Comparison of ENCODE assay signal across 29 mouse cellular contexts in genomic region chr14:17629215-17629614, GRCm38 (mm10). TPM values are rescaled to one million over a fixed set of nuclear protein-coding genes. Genes with fewer than 3 reads are reported as not detected.
DNase-seq lines count a peak whose midpoint lies in the region; ATAC-seq lines count a peak whose summit lies in the region.
"Had no signal": no experiment of that assay in that cellular context is flagged by ENCODE, and none has a peak within 500 bp of the region (broad histone marks: within the 10 kb centered on the region; RNA-seq: fewer than 3 reads in every experiment).

No protein-coding gene starts in this region.

- H3K4me2 ChIP-seq in forebrain, embryonic 14.5 days (ENCODE audit: low read length) = no peak overlapping the region
- H3K4me2 ChIP-seq in forebrain, embryonic 11.5 days (ENCODE audit: low read depth, low read length, severe bottlenecking) = no peak overlapping the region
- no peak overlapping the region for H3K4me2 ChIP-seq in midbrain, embryonic 14.5 days (ENCODE audit: low read length)
- H3K4me2 ChIP-seq: embryonic facial prominence, embryonic 13.5 days; heart, embryonic 11.5 days; hindbrain, embryonic 15.5 days; intestine, embryonic 15.5 days; liver, embryonic 12.5 days; neural tube, embryonic 15.5 days had no signal

- ATAC-seq in forebrain, embryonic 14.5 days = no peak
- no peak for ATAC-seq in forebrain, embryonic 11.5 days (replicated peaks; ENCODE audit: low FRiP score)
- no peak for ATAC-seq in midbrain, embryonic 14.5 days (ENCODE audit: low FRiP score, low TSS enrichment)
- ATAC-seq: intestine, embryonic 15.5 days; liver, embryonic 12.5 days; liver, postnatal 0 days; Patski had no signal

- no peak overlapping the region for H3K27ac ChIP-seq in forebrain, embryonic 14.5 days (ENCODE audit: low read depth, low read length)
- no peak overlapping the region for H3K27ac ChIP-seq in forebrain, embryonic 11.5 days (ENCODE audit: low read depth, low read length)
- no peak overlapping the region for H3K27ac ChIP-seq in midbrain, embryonic 14.5 days (replicated peaks; ENCODE audit: low read depth, low read length)
- H3K27ac ChIP-seq in midbrain, embryonic 10.5 days (replicated peaks) = no peak overlapping the region
- H3K27ac ChIP-seq: embryonic facial prominence, embryonic 13.5 days; hindbrain, embryonic 15.5 days; intestine, embryonic 15.5 days; layer of hippocampus, adult 2 months; liver, embryonic 12.5 days; neural tube, embryonic 15.5 days had no signal

- H3K36me3 ChIP-seq in forebrain, embryonic 14.5 days (ENCODE audit: control insufficient read depth, insufficient read depth, low read length) = no peaks in the 10 kb centered on the region
- no peaks in the 10 kb centered on the region for H3K36me3 ChIP-seq in forebrain, embryonic 11.5 days (ENCODE audit: control insufficient read depth, insufficient read depth, low read length)
- H3K36me3 ChIP-seq in midbrain, embryonic 14.5 days (ENCODE audit: control insufficient read depth, insufficient read depth, low read length) = no peaks in the 10 kb centered on the region
- no peaks in the 10 kb centered on the region for H3K36me3 ChIP-seq in midbrain, embryonic 10.5 days
- H3K36me3 ChIP-seq: embryonic facial prominence, embryonic 13.5 days; hindbrain, embryonic 15.5 days; intestine, embryonic 15.5 days; liver, embryonic 12.5 days; neural tube, embryonic 15.5 days had no signal

- H3K4me1 ChIP-seq in forebrain, embryonic 14.5 days (ENCODE audit: control insufficient read depth, insufficient read depth, low read length) = no peaks in the 10 kb centered on the region
- H3K4me1 ChIP-seq in forebrain, embryonic 11.5 days (replicated peaks; ENCODE audit: control insufficient read depth, insufficient read depth, low read length) = no peaks in the 10 kb centered on the region
- H3K4me1 ChIP-seq in midbrain, embryonic 14.5 days (ENCODE audit: control insufficient read depth, insufficient read depth, low read length) = no peaks in the 10 kb centered on the region
- H3K4me1 ChIP-seq in midbrain, embryonic 10.5 days = peaks cover 8% of the 10 kb centered on the region
- H3K4me1 ChIP-seq: hindbrain, embryonic 15.5 days; liver, embryonic 12.5 days had no signal

- DNase-seq in forebrain, embryonic 14.5 days (ENCODE audit: low spot score) = peak; percentile 44
- no peak for DNase-seq in forebrain, embryonic 11.5 days (ENCODE audit: low spot score)
- peak; percentile 49 for DNase-seq in heart, adult 11 months
- DNase-seq in heart, postnatal 10 days = no peak
- DNase-seq in midbrain, embryonic 14.5 days = peak; percentile 18
- DNase-seq in midbrain, embryonic 10.5 days (ENCODE audit: low spot score) = no peak
- DNase-seq in Muller cell, postnatal 12 days (ENCODE audit: inconsistent ontology term) = peak; percentile 22
- no peak for DNase-seq in ovary, postnatal 10 days (ENCODE audit: low spot score)
- DNase-seq: adrenal gland, postnatal 10 days; cerebellum, adult 18-20 months; cerebellum, postnatal 10 days; gastrocnemius, postnatal 25 days; heart, adult 18-20 months; heart, postnatal 4 days; kidney, adult 2 months; kidney, postnatal 36 days; left cerebral cortex, postnatal 4 days; liver, postnatal 0 days; lung, postnatal 36 days; thymus, postnatal 4 days had no signal

- no peaks in the 10 kb centered on the region for H3K9me3 ChIP-seq in forebrain, embryonic 14.5 days (replicated peaks; ENCODE audit: control insufficient read depth, low read length)
- H3K9me3 ChIP-seq in forebrain, embryonic 11.5 days (ENCODE audit: control insufficient read depth, low read length) = no peaks in the 10 kb centered on the region
- H3K9me3 ChIP-seq in midbrain, embryonic 14.5 days (ENCODE audit: control insufficient read depth, low read length) = no peaks in the 10 kb centered on the region
- H3K9me3 ChIP-seq in midbrain, embryonic 10.5 days (replicated peaks) = no peaks in the 10 kb centered on the region
- H3K9me3 ChIP-seq: embryonic facial prominence, embryonic 13.5 days; hindbrain, embryonic 15.5 days; intestine, embryonic 15.5 days; liver, embryonic 12.5 days; neural tube, embryonic 15.5 days had no signal

- no peak overlapping the region for H3K4me3 ChIP-seq in forebrain, embryonic 14.5 days (ENCODE audit: low read depth, low read length)
- no peak overlapping the region for H3K4me3 ChIP-seq in forebrain, embryonic 11.5 days (ENCODE audit: low read depth, low read length)
- no peak overlapping the region for H3K4me3 ChIP-seq in midbrain, embryonic 14.5 days (replicated peaks; ENCODE audit: low read depth, low read length)
- H3K4me3 ChIP-seq in midbrain, embryonic 10.5 days = no peak overlapping the region
- H3K4me3 ChIP-seq: embryonic facial prominence, embryonic 13.5 days; hindbrain, embryonic 15.5 days; intestine, embryonic 15.5 days; layer of hippocampus, adult 2 months; liver, embryonic 12.5 days; neural tube, embryonic 15.5 days had no signal

- intact Hi-C loops in heart, postnatal 10 days (cut with DNase I) = no loop called here

- WGBS in forebrain, embryonic 14.5 days = 39% methylated on average over 5 of the region's 5 CpGs
- WGBS in forebrain, embryonic 11.5 days = 83% methylated on average over 5 of the region's 5 CpGs
- WGBS in midbrain, embryonic 14.5 days = 46% methylated on average over 5 of the region's 5 CpGs
- WGBS in midbrain, embryonic 10.5 days = 79% methylated on average over 5 of the region's 5 CpGs

- no peak overlapping the region for H3K9ac ChIP-seq in forebrain, embryonic 14.5 days (ENCODE audit: low read length)
- no peak overlapping the region for H3K9ac ChIP-seq in forebrain, embryonic 11.5 days (ENCODE audit: low read length)
- H3K9ac ChIP-seq in midbrain, embryonic 14.5 days (replicated peaks; ENCODE audit: low read length) = no peak overlapping the region
- H3K9ac ChIP-seq: embryonic facial prominence, embryonic 13.5 days; hindbrain, embryonic 15.5 days; intestine, embryonic 15.5 days; liver, embryonic 12.5 days; liver, postnatal 0 days; neural tube, embryonic 15.5 days had no signal

- no peaks in the 10 kb centered on the region for H3K27me3 ChIP-seq in forebrain, embryonic 14.5 days (replicated peaks; ENCODE audit: control insufficient read depth, insufficient read depth, low read length)
- no peaks in the 10 kb centered on the region for H3K27me3 ChIP-seq in forebrain, embryonic 11.5 days (ENCODE audit: control insufficient read depth, insufficient read depth, low read length)
- H3K27me3 ChIP-seq in midbrain, embryonic 14.5 days (ENCODE audit: control insufficient read depth, insufficient read depth, low read length) = no peaks in the 10 kb centered on the region
- H3K27me3 ChIP-seq in midbrain, embryonic 10.5 days (ENCODE audit: low read depth, poor library complexity, severe bottlenecking) = no peaks in the 10 kb centered on the region
- H3K27me3 ChIP-seq: CH12.LX; embryonic facial prominence, embryonic 13.5 days; hindbrain, embryonic 15.5 days; intestine, embryonic 15.5 days; liver, embryonic 12.5 days; neural tube, embryonic 15.5 days had no signal

RNA-seq across cellular contexts. Expression of gene Thrb, which starts 30.8 kb away (rescaled TPM):
- 0.73 and 1.2 TPM in 2 replicates for polyA plus RNA-seq in forebrain, embryonic 14.5 days (2014; fragmentation: Nextera tagmentation; extraction: Ambion mirVana)
- polyA plus RNA-seq in forebrain, embryonic 11.5 days (2014; fragmentation: Nextera tagmentation; extraction: Ambion mirVana) = 0.32 and 0.79 TPM in 2 replicates
- total RNA-seq in heart, postnatal 10 days (2021) = 10 to 100 TPM in 1 of 2 experiments, 1 to 10 TPM in 1; 8.6 to 10.9 TPM
- polyA plus RNA-seq in midbrain, embryonic 14.5 days (2014; fragmentation: Nextera tagmentation; extraction: Ambion mirVana) = 0.96 and 1.8 TPM in 2 replicates
- 1.1 and 1.3 TPM in 2 replicates for polyA plus RNA-seq in midbrain, embryonic 10.5 days (2016; fragmentation: Nextera tagmentation; extraction: Ambion mirVana)

Comparison
In these comparisons a context has a peak if more than half of its experiments do, and no peak if none do; other contexts are left out.
1. DNase-seq: peak in forebrain, embryonic 14.5 days (single experiment), heart, adult 11 months (single experiment), midbrain, embryonic 14.5 days (single experiment) and Muller cell, postnatal 12 days (single experiment); none in forebrain, embryonic 11.5 days (single experiment), heart, postnatal 10 days (0 of 2), midbrain, embryonic 10.5 days (single experiment) and ovary, postnatal 10 days (single experiment).